Mouse (Mus musculus) 3134 (cell line): ENCODE measurements around the gene Tmem59.

ENCODE experiments used
- DNase-seq: peaks from one replicate; pipeline ENCODE4 v3.0.0-alpha.2; 2011; ENCODE audit warnings: low spot score; ENCODE audit not compliant: insufficient read length; ENCODE audit errors: extremely low read depth

The Tmem59 gene

DNA sequence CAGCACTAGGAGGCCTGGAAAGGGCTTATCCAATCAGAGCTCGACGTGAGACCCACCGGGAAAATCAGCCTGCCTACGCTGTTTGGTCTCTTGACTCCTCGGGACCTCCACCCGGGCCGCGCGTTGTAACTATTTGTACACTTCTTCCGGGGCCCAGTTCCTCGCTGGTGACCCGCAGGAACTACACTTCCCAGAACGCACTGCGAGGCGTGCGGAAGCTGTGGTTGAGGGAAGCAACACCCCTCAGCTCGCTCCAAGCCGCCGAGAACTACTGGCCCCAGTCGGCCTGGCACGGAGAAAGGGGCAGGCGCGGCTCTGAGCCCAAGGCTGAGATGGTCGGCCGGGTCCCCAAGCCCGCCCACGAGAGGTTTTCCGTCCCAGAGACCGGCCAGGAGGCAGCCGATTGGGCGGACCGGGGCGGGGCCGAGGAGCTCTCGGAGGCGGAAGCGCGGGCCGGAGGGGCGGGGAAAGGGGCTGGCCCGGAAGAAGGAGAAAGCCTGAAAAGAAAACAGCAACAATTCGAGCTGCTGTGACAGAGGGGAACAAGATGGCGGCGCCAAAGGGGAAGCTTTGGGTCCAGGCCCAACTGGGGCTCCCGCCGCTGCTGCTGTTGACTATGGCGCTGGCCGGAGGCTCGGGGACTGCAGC, at the start of gene Tmem59:
Gene Tmem59, plus strand, starts transcription at position 218 of the 648 bp plus-strand sequence.
- peak; percentile 96 for DNase-seq

DNA sequence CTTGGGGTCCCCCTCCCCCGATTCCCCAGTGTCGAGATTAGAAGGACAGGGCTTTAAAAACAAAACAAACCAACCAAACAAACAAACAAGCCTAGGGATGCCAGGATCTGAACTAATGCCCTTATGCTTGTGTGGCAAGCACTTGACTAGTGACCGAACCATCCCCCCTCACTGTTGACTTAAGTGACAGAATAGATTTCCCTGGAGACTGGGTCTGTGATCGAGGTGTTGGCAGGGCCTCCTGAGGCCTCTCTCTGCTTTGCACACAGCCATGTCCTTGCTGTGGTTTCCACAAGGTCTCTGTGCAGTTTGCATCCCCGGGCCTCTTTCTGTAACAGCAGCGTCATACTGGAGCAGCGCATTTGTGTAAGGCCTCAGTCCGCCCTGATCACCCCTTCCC, 48.8 kb upstream of the Tmem59 start:
- no peak for DNase-seq

DNA sequence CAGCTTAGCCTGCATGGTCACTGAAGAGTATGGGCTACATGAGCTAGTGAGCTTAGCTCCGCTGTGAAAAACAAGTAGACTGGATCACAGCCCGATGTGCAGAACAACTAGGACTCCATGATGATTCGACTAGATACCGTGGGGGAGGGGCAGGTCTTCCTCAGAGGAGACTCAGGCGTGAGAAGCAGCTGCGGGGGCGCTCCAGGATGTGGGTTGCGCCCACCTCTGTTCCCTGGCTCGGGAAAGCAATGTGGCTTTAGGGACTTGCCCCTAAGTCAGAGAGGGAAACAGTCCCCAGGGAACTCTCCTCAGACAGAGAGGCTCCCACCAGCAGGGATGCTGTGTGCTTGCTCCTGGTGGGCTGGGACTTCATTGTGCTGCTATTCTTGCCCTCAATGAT, 47.7 kb upstream of the Tmem59 start:
- DNase-seq: no peak

DNA sequence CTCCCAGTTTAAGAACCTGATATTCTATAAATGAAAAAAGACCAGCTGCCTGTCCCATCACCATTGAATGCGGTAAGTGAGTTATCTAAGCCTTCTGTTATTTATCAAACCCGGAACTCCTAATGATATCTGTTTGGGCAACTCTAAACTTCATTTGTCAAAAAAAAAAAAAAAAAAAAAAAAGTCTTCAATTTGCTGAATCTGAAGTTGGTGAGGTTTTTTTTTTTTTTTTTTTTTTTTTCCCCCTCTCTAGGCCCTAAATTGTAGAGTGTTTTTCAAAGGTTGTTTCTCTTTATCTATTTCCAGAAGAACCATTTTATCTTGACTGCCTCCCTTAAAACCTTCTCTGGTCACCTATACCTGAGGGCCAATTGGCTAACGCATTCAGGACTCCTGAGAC, 43.3 kb upstream of the Tmem59 start:
- DNase-seq: no peak

DNA sequence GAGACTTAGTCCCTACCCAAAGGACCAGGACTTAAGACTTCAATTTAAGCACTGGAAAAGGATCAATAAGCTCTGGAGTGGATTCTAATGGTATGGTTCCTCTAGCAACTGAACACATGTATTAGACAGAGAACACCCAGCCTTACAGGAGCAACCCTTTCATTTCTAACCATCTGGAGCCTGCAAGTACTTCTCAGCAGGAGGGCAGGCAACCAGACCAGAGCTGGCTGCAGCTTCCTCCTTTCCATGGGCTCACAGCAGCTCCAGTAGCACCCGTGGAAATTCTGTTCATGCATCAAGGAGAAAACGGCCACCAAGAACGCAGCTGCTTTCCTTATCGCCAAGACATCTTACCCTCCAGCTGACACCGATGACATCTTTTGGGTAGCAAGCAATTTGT, 42.5 kb upstream of the Tmem59 start:
- DNase-seq: no peak

DNA sequence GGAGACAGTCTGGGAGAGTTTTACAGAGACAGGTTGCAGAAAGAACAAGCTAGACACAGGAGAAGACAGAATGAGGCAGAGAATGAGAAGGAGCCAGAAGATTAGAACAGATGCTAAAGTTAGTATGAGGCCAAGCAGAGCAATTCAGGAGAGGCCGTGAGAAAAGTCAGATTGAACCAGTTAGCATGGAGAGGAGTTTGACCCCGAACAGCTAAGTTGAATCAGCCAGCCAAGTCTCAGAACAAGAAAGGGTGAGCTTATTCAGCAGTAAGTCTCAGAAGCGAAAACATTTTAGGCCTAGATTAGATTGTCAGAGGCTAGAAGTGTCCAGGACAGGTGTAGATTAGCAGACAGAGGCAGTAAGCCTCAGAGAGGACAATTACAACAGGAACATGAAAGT, 41.7 kb upstream of the Tmem59 start:
- DNase-seq: no peak

DNA sequence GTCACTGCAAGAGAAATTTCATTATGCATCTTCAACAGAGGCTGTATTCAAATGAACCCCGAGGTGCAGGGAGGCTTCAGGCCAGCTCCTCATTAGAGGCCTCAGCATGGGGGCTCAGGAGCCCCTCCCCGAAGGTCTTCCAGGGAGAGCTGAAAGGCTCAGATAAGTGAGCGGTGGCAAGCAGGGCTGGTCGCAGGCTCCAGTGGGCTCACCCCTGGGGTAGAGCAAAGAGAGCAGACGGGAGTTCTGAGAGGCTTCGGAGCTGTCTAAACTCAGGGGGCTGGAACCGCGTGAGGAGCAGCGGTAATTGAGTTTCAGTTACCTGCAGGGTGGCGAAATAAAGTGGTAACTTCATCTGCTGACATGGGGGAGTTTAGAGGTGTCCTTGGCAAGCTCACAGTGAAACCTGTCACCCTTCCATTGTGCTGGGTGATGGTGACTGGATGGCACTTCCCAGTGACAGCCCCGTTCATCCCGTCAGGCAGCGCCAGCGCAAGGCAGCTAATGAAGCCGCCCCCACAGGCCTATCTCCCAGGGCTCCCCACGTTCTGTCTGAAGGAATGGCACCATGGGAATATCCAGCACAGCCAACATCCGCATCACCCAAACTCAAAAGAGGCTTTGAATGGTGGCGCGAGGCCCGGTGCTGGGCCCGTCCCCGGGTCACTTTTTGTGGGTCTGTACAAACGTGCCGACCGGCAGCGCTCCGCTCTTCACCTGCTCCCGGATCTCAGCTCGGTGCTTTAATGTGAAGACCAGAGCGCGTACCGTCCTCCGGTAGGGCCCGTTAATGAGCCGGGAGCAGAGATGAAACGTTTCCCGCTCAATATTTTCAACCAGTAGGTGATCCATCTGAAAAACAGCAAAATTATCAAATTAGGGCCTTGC, 39.0 kb upstream of the Tmem59 start:
- no peak for DNase-seq

DNA sequence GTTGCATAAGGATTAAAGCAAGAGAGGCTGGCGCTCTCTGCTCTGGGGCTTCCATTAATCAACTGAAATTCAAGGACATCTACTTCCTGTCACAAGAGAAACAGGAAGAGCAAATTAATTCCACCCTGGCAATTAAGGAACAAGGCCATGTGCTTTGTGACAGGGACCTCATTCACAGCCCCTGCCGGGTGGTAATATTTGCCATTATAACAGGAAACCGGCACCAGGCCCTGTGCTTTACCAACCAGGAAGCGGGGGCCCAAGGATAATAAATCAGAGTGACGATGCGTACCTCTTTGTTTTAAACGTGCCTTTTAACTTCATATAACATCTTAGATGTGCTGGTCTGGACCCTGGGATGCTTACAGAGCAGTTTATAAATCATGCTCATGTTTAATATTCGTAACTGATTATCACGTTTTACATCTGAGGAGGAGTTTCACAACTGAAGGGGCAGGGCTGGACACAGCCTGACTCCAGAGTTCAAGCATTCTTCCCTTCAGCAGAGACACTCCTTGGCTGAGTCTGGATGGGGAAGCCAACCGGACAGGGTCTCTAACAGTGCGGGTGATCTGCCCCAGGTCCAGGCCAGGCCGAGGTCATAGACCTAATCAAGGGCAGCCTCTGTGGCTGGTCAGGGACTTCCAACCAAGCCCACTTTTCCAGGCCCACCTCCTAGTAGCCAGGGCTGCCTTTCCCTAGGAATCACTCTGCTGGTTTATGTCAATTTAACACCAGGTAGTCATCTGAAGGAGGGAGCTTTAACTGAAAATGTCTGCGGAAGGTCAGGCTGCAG, 38.2 kb upstream of the Tmem59 start:
- no peak for DNase-seq

DNA sequence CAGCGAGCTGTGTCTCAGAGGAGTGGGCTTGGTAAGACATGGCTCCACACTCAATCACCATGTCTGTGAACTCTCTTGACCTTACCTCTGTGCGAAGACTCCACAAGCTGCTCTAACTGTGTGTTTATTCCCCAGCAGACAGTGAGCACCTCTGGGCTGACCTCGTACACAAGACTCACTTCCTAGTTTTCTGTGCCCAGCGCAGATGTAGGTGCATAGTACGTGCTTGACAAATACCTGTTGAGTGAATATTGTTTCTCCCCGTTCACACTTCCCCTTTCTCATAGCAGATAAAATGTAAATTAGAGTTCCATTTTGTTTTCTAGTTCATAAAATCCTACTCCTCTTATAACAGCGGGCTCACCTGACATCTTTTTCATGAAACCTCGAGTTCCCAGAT, 34.7 kb upstream of the Tmem59 start:
- DNase-seq: no peak

DNA sequence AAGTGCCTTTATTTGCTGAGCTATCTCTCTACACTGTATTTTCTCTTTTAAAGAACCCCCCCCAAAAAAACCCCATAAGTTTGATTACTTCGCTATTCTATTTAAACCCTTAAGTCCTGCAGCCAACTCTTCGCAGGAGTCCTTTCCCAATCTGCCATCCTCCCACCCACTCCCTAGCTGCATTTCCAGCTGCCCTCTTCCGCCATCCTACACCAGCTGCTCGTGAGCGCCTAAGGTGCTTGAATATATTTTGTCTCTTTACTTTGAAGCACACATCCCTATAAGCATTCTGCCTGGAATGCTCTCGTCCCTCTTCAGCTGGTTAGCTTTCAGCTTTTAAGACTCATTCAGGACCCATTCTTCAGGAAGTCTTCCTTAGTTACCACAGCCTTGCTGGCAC, 27.2 kb upstream of the Tmem59 start:
- DNase-seq: no peak

DNA sequence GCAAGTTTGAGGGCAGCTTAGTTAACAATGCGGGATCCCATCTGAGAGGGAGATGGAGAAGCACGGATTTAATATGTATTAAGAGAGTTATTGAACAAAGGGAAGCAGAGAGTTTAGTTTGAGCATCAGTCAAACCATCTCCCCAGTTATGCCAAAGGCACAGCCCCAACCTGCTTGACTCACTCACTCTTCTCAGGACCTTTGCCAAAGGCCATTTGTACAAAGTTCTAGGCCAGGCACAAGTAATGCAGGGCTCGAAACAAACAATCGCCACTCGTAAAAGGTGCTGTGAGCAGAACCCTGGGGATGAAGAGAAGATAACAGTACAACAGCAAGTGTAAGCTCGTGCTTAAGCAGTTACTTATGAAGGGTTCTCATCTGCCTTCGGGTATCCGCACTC, 25.6 kb upstream of the Tmem59 start:
- DNase-seq: no peak

DNA sequence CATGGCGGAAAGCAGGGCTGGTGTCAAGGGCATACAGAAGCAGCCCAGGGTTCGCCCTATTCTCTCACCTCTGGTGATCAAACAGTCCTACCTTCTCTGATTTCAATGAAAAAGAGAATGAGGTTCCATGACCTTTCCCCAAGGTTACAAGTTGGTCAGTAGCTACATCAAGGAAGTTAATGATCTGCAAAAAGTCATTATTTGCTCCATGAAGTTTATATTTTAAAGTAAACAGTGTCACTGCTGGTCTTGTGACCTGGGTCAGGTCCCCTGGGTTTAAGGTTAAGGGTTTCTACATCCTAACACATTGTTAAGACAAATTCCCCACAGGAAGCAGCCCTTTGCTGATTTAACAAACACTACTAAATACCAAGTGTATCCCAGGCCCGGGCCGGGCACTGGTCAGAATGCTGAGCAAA, 21.2 kb upstream of the Tmem59 start:
- no peak for DNase-seq

DNA sequence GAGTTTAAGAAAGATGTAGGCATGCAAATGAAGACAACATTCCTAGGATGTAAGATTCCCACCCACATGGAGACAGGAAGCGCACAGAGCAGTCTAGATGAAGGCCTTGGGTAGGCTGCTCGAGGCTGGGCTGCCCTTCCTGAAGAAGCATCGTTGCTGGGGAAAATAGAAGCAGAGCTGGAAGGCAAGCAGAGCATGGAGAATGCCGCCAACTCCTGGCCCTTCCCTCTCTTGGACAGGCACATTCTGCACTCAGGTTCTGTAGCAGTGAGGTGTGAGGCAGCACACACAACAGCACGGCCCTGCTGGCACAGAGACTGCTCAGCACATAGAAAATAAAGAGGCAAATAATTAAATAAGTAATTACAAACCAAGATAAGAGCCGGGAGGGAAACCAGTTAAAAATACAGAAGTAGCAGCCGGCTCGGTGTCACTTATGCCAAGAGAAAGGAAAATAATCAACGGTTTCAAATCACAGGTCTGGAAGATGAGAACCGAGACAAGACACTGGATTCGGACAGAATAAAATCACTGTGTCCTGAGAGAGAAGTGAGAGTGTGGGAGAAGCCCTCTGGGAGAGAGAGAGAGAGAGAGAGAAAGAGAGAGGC, 18.9 kb upstream of the Tmem59 start:
- no peak for DNase-seq

DNA sequence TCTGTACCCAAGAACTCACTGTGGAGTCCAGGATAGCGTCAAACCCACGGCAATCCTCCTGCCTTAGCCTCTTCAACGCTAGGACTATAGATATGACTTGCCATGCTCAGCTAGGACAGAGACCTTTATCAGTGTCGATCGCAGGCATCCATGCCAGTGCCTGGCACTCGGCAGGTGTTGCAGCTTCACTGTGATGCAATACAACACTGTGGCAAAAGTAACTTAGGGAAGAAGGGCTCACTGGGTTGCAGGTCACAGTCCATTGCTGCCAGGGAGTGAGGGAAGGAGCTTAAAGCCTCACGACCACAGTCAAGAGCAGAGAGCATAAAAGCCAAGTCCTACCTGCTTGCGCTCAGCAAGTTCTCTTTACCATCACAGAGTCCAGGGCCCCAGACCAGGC, 18.0 kb upstream of the Tmem59 start:
- no peak for DNase-seq

DNA sequence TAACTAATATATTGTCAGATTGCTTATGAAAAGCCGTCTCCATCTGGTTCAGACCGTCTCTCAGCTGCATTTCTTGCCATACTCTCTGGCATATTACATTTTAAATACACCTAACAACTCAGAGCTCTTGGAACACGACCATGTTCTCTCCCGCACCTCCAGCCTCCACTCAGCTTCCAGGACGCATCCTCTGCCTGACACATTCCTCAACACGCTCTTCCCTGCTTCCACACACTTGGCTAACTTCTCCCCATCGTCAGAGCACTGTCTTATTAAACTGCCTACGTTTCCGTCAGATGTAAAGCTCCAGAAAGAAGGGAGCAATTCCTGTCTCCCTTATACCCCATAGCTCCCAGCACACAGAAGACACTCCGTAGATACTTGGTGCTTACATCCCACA, 14.9 kb upstream of the Tmem59 start:
- DNase-seq: no peak

DNA sequence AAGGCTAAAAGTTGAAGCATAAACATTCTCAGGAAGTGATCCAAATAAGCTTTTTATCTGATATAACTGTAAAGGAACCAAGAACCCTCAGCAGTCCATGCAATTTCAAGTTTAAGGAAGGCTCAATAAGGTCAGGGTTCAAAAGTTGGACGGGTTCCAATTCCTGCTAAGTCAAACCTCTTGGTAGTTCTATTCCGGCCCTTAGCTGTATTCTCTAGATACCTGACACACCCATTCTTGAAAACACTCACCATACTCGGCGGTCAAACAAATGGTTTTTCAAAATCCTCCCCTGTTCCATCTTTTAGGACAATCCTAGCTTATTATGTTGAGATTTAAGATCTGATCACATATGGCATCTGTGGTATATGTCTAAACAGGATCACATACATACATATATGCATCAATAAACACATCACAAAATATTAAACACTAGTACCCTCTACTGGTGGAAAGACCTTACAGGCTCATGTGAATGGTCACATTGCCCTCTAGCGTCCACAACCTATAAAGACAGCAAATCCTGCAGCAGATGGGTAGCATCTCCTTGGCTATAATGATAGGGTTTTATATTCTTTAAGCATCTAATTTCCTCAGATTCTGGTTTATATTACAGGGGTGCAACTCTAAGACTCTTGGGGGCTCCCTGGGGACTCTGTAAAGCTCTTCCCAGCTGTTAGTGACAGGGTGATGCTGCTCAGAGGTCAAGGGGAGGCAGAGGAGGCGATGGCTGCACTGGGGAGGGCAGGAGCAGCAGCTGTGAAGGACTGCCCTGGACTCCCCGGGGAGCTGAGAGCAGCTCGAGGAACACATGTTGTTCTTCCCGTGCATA, 14.2 kb upstream of the Tmem59 start:
- DNase-seq: peak; percentile 15

DNA sequence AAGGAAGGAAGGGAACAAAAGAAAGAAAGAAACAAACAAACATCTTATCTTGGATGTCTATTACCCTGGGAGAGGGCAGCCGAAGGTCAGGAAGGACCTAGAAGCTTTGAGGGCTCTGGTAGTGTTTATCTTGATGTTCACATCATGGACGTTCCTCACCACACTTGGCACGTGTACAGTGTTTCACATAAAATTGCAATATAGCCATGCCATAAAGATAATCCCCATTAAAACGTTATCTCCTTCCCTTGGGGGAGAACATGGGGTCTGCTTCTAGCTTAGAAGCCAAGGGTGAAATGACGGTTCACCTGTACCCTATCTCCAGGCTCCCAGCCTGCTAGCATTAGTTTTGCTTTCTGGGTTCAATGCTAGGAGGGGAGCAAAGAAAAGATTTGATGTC, 11.5 kb upstream of the Tmem59 start:
- no peak for DNase-seq

DNA sequence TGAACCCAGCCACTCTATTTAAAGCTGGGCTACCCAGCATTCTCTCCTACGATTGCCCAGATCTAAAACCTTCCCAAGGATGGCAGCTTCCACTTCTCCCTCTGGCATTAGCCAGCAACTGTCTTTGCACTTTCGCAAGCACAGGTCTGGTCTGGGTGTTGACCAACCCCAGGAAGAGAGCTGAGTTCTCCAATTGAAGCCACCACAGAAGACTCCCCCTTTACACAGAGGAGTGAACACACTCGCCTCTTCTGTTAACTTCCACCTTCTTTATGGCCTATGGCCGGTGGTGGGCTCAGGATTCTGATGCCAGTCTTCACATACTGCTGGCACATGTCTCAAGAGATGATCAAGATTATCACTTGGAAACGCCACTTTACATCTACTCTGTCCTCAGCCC, 10.4 kb upstream of the Tmem59 start:
- DNase-seq: no peak

DNA sequence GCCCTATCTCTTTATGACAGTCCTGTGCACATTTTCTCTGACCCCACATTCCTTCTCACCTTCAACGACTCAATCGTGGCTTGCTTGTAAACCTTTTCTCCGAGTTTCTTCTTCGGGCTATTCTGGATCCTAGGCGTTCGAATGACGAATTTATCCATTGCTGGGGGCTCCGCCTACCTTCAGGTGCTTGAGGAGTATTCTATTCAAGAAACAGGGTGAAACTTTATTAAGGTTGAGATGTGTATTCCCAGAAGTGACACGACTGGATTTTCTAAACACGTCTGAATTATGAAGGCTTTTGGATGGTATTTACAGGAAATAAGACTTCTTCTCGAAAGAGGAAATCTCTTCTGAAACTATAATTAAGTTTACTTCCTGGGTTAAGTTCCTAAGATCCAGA, 693 bp upstream of the Tmem59 start:
- no peak for DNase-seq

DNA sequence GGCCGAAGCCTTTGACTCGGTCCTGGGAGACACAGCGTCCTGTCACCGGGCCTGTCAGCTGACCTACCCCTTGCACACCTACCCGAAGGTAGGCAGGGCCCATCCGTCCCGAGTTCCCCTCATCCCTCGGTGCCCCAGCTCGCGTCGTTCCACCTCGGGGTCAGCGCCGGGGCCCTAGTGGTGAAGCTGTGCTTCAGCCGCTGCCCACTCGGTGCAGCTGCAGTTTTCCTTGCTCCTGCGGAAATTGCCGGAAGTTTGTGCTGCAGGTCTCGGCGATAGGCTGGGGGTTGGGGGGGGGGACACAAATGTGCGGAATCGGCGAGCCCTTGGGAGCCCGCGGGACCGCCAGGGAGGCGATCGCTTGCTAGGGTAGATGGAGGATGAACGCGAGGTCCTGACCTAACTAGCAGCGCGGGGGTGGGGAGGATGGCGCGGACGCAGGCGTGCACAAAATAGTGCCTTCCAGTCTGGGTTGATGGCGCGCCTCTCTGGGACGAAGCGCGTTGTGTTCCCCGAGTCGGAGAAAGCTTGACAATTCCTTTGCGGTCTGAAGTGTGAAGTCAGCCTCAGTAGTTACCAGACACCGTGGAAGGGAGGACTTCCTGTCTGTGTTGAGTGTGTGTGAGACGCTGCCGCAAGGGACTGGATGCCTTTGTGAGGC, 761 bp downstream of the Tmem59 start, which contains the start of gene Tceanc2:
Gene Tceanc2, minus strand, starts transcription at position 287 of the 661 bp plus-strand sequence.
- DNase-seq: peak; percentile 70
